Mouse (Mus musculus) liver, postnatal 0 days (tissue): ENCODE measurements around the gene Rxfp3.

Experiments
- CTCF ChIP-seq: sonication (generic); IDR thresholded peaks from 2 replicates; pipeline ENCODE4 v1.5.1; 2016; ENCODE audit warnings: antibody characterized with exemption, low read depth
- EP300 ChIP-seq: IDR thresholded peaks from 2 replicates; pipeline ENCODE4 v1.6.1; 2016; ENCODE audit warnings: antibody characterized with exemption, low read depth, mild to moderate bottlenecking

DNA sequence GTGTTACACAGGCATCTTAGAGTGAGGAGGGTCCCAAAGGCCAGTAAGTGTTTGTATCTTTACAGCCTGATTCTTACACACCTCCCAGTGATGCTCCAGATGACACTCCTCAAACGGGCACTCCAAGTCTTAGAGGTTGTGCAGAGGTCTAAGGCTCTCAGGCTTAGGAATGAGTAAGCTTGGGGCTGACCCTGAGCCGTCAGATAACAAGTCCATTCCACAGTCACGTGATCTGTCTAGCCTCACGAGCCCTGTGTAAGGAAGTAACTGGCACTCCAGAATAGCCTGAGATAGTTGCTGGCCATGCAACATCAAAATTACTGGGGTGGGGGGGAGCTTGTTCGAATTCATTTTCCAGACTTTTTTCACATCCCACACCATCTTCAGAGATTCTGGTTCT, 2.3 kb upstream of the Rxfp3 start:
- no peak for TF ChIP-seq EP300
- TF ChIP-seq CTCF, result no peak
